ENCODE assay signal across 10 mouse cellular contexts in genomic region chr10:109561094-109561493, GRCm38 (mm10).
DNase-seq lines count a peak whose midpoint lies in the region; ATAC-seq and TF ChIP-seq lines count a peak whose summit lies in the region.
"Had no signal": no experiment of that assay in that cellular context is flagged by ENCODE, and none has a peak within 500 bp of the region (broad histone marks: within the 10 kb centered on the region; RNA-seq: fewer than 3 reads in every experiment).

No protein-coding gene starts in this region.

- H3K9ac ChIP-seq in forebrain, postnatal 0 days: no peak overlapping the region
- H3K9ac ChIP-seq in forebrain, embryonic 11.5 days (ENCODE audit: low read length): no peak overlapping the region
- H3K9ac ChIP-seq in midbrain, embryonic 11.5 days (ENCODE audit: low read length): no peak overlapping the region
- H3K9ac ChIP-seq in midbrain, embryonic 14.5 days (replicated peaks; ENCODE audit: low read length): no peak overlapping the region
- H3K9ac ChIP-seq in hindbrain, postnatal 0 days (replicated peaks; ENCODE audit: low read length): no peak overlapping the region
- H3K9ac ChIP-seq: limb, embryonic 12.5 days had no signal

- H3K4me2 ChIP-seq in forebrain, postnatal 0 days (ENCODE audit: low read depth): no peak overlapping the region
- H3K4me2 ChIP-seq in forebrain, embryonic 11.5 days (ENCODE audit: low read depth, low read length, severe bottlenecking): no peak overlapping the region
- no peak overlapping the region for H3K4me2 ChIP-seq in midbrain, embryonic 11.5 days
- H3K4me2 ChIP-seq in midbrain, embryonic 14.5 days (ENCODE audit: low read length): no peak overlapping the region
- H3K4me2 ChIP-seq in hindbrain, postnatal 0 days (ENCODE audit: low read depth, low read length): no peak overlapping the region
- H3K4me2 ChIP-seq: limb, embryonic 12.5 days had no signal

- no peaks in the 10 kb centered on the region for H3K9me3 ChIP-seq in forebrain, postnatal 0 days (ENCODE audit: low read length)
- H3K9me3 ChIP-seq in forebrain, embryonic 11.5 days (ENCODE audit: control insufficient read depth, low read length): no peaks in the 10 kb centered on the region
- no peaks in the 10 kb centered on the region for H3K9me3 ChIP-seq in midbrain, embryonic 11.5 days (ENCODE audit: control insufficient read depth, low read length)
- no peaks in the 10 kb centered on the region for H3K9me3 ChIP-seq in midbrain, embryonic 14.5 days (ENCODE audit: control insufficient read depth, low read length)
- H3K9me3 ChIP-seq in hindbrain, postnatal 0 days (ENCODE audit: low read length): no peaks in the 10 kb centered on the region
- H3K9me3 ChIP-seq: limb, embryonic 12.5 days had no signal

- H3K27ac ChIP-seq in forebrain, postnatal 0 days (ENCODE audit: low read depth, low read length): no peak overlapping the region
- H3K27ac ChIP-seq in forebrain, embryonic 11.5 days (ENCODE audit: low read depth, low read length): no peak overlapping the region
- no peak overlapping the region for H3K27ac ChIP-seq in midbrain, embryonic 11.5 days (ENCODE audit: low read depth, low read length)
- no peak overlapping the region for H3K27ac ChIP-seq in midbrain, embryonic 14.5 days (replicated peaks; ENCODE audit: low read depth, low read length)
- H3K27ac ChIP-seq in hindbrain, postnatal 0 days: 0 out of 2 replicates have a peak overlapping the region, but pooled peaks have one; percentile 20
- H3K27ac ChIP-seq: limb, embryonic 12.5 days had no signal

- 0 out of 2 replicates have a peak, but pooled peaks have one; percentile 27 for ATAC-seq in forebrain, postnatal 0 days
- no peak for ATAC-seq in forebrain, embryonic 11.5 days (replicated peaks; ENCODE audit: low FRiP score)
- no peak for ATAC-seq in midbrain, embryonic 11.5 days (ENCODE audit: low FRiP score)
- ATAC-seq in midbrain, embryonic 14.5 days (ENCODE audit: low FRiP score, low TSS enrichment): no peak
- ATAC-seq in hindbrain, postnatal 0 days: no peak

- peak; percentile 9 for DNase-seq in forebrain, postnatal 0 days
- DNase-seq in forebrain, embryonic 11.5 days (ENCODE audit: low spot score): no peak
- DNase-seq in midbrain, embryonic 11.5 days (ENCODE audit: low spot score, missing footprints): peak; percentile 72
- DNase-seq in midbrain, embryonic 14.5 days: no peak
- peak; percentile 26 for DNase-seq in adrenal gland, postnatal 10 days
- no peak for DNase-seq in hindbrain, postnatal 0 days (ENCODE audit: low spot score)
- no peak for DNase-seq in kidney, adult 8-10 months
- DNase-seq: cerebellum, adult 11 months; right cerebral cortex, postnatal 14 days had no signal

- WGBS in forebrain, postnatal 0 days: 5% methylated on average over 1 of the region's 1 CpGs
- 16% methylated on average over 1 of the region's 1 CpGs for WGBS in forebrain, embryonic 11.5 days
- 21% methylated on average over 1 of the region's 1 CpGs for WGBS in midbrain, embryonic 11.5 days
- 7% methylated on average over 1 of the region's 1 CpGs for WGBS in midbrain, embryonic 14.5 days
- 3% methylated on average over 1 of the region's 1 CpGs for WGBS in hindbrain, postnatal 0 days

- no peaks in the 10 kb centered on the region for H3K36me3 ChIP-seq in forebrain, postnatal 0 days (ENCODE audit: insufficient read depth)
- no peaks in the 10 kb centered on the region for H3K36me3 ChIP-seq in forebrain, embryonic 11.5 days (ENCODE audit: control insufficient read depth, insufficient read depth, low read length)
- no peaks in the 10 kb centered on the region for H3K36me3 ChIP-seq in midbrain, embryonic 11.5 days (ENCODE audit: control insufficient read depth, insufficient read depth, low read length)
- no peaks in the 10 kb centered on the region for H3K36me3 ChIP-seq in midbrain, embryonic 14.5 days (ENCODE audit: control insufficient read depth, insufficient read depth, low read length)
- no peaks in the 10 kb centered on the region for H3K36me3 ChIP-seq in hindbrain, postnatal 0 days (ENCODE audit: insufficient read depth, low read length)
- H3K36me3 ChIP-seq: limb, embryonic 12.5 days had no signal

- no peak overlapping the region for H3K4me3 ChIP-seq in forebrain, postnatal 0 days (ENCODE audit: low read depth, low read length)
- H3K4me3 ChIP-seq in forebrain, embryonic 11.5 days (ENCODE audit: low read depth, low read length): no peak overlapping the region
- H3K4me3 ChIP-seq in midbrain, embryonic 11.5 days (ENCODE audit: low read depth, low read length): no peak overlapping the region
- H3K4me3 ChIP-seq in midbrain, embryonic 14.5 days (replicated peaks; ENCODE audit: low read depth, low read length): no peak overlapping the region
- H3K4me3 ChIP-seq in hindbrain, postnatal 0 days (ENCODE audit: low read length): no peak overlapping the region
- H3K4me3 ChIP-seq: limb, embryonic 12.5 days had no signal

- no peaks in the 10 kb centered on the region for H3K4me1 ChIP-seq in forebrain, postnatal 0 days (ENCODE audit: insufficient read depth)
- H3K4me1 ChIP-seq in forebrain, embryonic 11.5 days (replicated peaks; ENCODE audit: control insufficient read depth, insufficient read depth, low read length): no peaks in the 10 kb centered on the region
- no peaks in the 10 kb centered on the region for H3K4me1 ChIP-seq in midbrain, embryonic 11.5 days (ENCODE audit: control insufficient read depth, insufficient read depth, low read length)
- no peaks in the 10 kb centered on the region for H3K4me1 ChIP-seq in midbrain, embryonic 14.5 days (ENCODE audit: control insufficient read depth, insufficient read depth, low read length)
- H3K4me1 ChIP-seq in hindbrain, postnatal 0 days (ENCODE audit: insufficient read depth, low read length): no peaks in the 10 kb centered on the region
- H3K4me1 ChIP-seq: limb, embryonic 12.5 days had no signal

- no peaks in the 10 kb centered on the region for H3K27me3 ChIP-seq in forebrain, postnatal 0 days (ENCODE audit: insufficient read depth, low read length)
- H3K27me3 ChIP-seq in forebrain, embryonic 11.5 days (ENCODE audit: control insufficient read depth, insufficient read depth, low read length): no peaks in the 10 kb centered on the region
- no peaks in the 10 kb centered on the region for H3K27me3 ChIP-seq in midbrain, embryonic 11.5 days (ENCODE audit: control insufficient read depth, insufficient read depth, low read length)
- H3K27me3 ChIP-seq in midbrain, embryonic 14.5 days (ENCODE audit: control insufficient read depth, insufficient read depth, low read length): no peaks in the 10 kb centered on the region
- H3K27me3 ChIP-seq in hindbrain, postnatal 0 days (ENCODE audit: insufficient read depth, low read length): no peaks in the 10 kb centered on the region
- H3K27me3 ChIP-seq: limb, embryonic 12.5 days had no signal

- TF ChIP-seq CTCF in forebrain, postnatal 0 days (IDR thresholded peaks at IDR 0.05; ENCODE audit: low read depth): no peak
- no peak for TF ChIP-seq CTCF in hindbrain, postnatal 0 days (IDR thresholded peaks at IDR 0.05; ENCODE audit: low read depth)

Comparison
In these comparisons a context has a peak if more than half of its experiments do, and no peak if none do; other contexts are left out.
1. DNase-seq: peak in forebrain, postnatal 0 days (single experiment), midbrain, embryonic 11.5 days (single experiment) and adrenal gland, postnatal 10 days (single experiment); none in forebrain, embryonic 11.5 days (single experiment), midbrain, embryonic 14.5 days (single experiment), hindbrain, postnatal 0 days (single experiment) and kidney, adult 8-10 months (0 of 2).